Mouse (Mus musculus): ENCODE data around the gene Zfp740.
"Not testable (repeated sequence)": the region's sequence is repeated elsewhere in the genome, so short reads cannot be mapped to it uniquely, and the experiment has no call there.

The Zfp740 gene

GRCm38 (mm10) chr15:102202971-102203834 lies at the start of gene Zfp740:
Gene Zfp740 (plus strand): TSS chr15:102203249.
- DNase-seq (ENCODE audit: low read depth) = peak; percentile 86

- DNase-seq (ENCODE audit: low read depth) = not testable (repeated sequence)
Measured at GRCm38 (mm10) chr15:102155006-102155405, 48.0 kb upstream of the Zfp740 start.

- DNase-seq (ENCODE audit: low read depth) = no peak
Measured at GRCm38 (mm10) chr15:102156836-102157235, 46.2 kb upstream of the Zfp740 start.

DNA sequence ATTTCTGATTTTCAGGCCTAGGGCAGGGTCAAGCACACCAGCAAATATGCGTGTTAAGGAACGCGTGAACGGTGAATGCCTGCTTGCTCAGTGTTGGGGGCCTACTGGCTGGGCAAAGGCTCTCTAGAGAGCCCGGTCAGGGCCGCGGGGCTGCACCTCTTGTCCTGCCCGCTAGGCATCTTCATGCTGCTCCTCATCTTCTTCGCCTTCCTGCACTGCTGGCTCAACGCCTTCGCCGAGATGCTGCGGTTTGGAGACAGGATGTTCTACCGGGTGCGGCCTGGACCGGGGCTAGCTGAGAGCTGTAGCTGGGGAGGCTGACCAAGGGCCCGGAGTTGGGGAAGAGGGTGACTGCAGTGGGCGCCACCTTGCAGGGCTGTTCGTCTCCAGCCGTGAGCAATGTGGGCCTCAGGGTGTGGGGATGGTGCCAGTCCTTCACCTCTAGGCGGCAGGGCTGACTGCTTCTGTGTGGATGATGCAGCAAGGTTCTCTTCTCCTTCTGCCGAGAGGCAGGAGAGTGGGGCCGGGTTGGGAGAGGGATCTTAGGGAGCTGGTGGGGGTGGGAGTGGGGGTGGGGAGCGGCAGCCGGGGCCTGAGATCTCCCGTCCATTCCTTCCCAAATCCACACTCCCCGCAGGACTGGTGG lies 42.5 kb upstream of the Zfp740 start:
- no peak for DNase-seq (ENCODE audit: low read depth)

GRCm38 (mm10) chr15:102163900-102164693 lies 39.0 kb upstream of the Zfp740 start:
- no peak for DNase-seq (ENCODE audit: low read depth)

DNA sequence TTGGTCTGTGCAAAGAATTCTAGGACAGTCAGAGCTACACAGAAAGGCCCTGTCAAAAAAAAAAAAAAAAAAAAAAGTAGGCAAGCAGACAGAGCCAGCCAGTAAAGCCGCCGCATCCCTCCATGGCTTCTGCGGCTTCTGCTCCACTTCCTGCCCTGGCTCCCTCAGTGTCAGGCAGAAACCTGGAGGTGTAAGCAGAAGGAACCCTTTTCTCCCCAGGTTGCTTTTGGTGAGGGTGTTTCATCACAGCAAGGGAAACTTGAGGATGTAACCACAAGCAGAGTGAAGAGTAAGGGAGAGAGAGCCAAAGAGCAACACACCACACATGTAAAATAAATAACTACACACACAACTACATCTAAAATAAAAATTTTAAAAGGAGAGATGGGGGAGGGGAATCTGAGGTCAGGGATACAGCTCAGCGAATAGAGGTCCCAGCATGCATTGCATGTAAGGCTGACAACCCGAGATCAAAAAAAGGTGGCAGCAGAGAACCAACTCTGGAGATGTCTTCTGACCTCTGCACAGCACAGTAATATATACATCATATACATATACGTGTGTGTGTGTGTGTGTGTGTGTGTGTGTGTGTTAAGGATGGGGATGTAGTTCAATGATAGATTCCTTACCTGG lies 37.5 kb upstream of the Zfp740 start:
- no peak for DNase-seq (ENCODE audit: low read depth)

GRCm38 (mm10) chr15:102167620-102168021 lies 35.4 kb upstream of the Zfp740 start:
- no peak for DNase-seq (ENCODE audit: low read depth)

DNA sequence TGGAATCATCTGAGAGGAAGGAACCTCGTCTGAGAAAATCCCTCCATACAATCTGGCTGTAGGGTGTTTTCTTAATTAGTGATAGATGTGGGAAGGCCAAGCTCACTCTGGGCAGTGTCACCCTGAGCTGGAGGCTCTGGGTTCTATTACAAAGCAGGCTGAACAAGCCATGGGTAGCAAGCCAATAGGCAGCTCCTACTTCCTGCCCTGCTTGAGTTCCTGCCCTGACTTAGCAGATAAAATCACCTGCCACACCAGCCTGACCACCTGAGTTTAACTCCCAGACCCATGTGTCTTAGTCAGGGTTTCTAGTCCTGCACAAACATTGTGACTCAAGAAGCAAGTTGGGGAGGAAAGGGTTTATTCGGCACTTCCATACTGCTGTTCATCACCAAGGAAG lies 34.0 kb upstream of the Zfp740 start:
- DNase-seq (ENCODE audit: low read depth) = no peak

GRCm38 (mm10) chr15:102173581-102173980 lies 29.5 kb upstream of the Zfp740 start:
- DNase-seq (ENCODE audit: low read depth) = no peak

DNA sequence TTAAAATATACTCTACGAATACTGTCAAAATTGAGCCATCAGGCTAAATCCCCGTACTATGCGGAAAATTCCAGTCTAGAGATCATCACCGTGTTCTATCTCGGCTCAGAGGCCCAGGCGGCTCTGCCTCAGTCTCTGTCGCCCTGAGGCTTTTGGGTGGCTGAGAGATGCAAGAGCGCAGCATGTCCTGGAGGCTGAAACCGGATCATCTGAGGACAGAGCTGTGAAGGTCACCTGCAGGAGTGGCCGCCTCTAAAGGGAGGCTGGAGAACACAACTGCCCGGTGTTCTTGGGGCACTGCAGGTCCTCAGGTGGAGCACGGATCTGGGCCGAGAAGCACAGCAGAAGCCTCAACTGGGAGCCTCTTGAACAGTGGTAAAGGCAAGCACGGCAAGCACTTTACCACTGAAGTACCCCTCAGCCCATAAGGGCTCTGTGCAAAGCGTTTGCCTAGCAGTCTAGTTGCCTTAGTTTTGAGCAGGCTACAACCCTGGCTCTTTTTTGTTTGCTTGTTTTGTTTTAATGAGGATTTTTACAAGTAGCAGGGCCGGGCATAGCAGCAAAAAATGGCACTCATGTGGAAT lies 27.2 kb upstream of the Zfp740 start:
- no peak for DNase-seq (ENCODE audit: low read depth)

GRCm38 (mm10) chr15:102176571-102177316 lies 26.3 kb upstream of the Zfp740 start:
- no peak for DNase-seq (ENCODE audit: low read depth)

- DNase-seq (ENCODE audit: low read depth) = no peak
Measured at GRCm38 (mm10) chr15:102177417-102177816, 25.6 kb upstream of the Zfp740 start.

- peak; percentile 68 for DNase-seq (ENCODE audit: low read depth)
Measured at GRCm38 (mm10) chr15:102178279-102178678, 24.8 kb upstream of the Zfp740 start.

GRCm38 (mm10) chr15:102179106-102179505 lies 23.9 kb upstream of the Zfp740 start:
- no peak for DNase-seq (ENCODE audit: low read depth)

GRCm38 (mm10) chr15:102179924-102180323 lies 23.1 kb upstream of the Zfp740 start:
- DNase-seq (ENCODE audit: low read depth) = no peak

GRCm38 (mm10) chr15:102183076-102183475 lies 20.0 kb upstream of the Zfp740 start:
- DNase-seq (ENCODE audit: low read depth) = no peak

DNA sequence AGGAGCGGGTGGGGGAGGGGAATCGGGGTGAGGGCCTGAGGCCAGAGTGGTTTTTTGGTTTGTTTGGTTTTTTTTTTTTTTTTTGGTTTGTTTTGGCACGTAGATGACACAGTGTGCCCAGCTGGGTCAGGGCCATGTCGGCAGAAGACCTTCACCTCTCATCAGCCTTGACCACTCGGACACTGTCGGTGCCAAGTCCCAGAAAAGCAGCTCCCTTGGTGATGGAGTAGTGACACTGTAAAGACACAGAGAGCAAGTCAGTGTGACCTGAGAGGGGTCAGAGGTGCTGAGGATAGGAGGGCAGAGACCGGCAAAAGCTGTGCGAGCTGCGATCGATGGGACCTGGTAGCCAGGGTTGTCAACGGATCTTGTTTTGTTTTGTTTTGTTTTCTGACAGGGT lies 16.8 kb upstream of the Zfp740 start:
- DNase-seq (ENCODE audit: low read depth) = no peak

- no peak for DNase-seq (ENCODE audit: low read depth)
Measured at GRCm38 (mm10) chr15:102188096-102188495, 15.0 kb upstream of the Zfp740 start.

DNA sequence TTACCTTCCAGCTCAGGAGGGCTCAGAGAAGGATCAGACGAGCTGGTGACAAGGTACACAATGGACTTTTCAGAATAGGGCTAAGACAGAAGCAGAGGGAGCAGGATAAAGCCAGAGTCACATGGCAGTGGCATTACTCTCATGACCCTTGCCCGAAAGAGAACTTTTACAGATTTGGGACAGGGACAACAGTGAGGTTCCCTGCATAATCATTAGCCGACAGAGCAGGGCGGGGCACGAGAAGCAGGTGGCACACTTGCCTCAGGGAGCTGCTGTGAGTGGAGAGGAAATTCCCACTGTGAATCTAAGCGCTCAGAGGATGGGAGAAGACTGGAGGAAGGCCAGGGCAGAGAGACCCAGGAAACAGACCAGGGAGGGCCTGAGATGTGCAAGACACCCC lies 14.2 kb upstream of the Zfp740 start:
- no peak for DNase-seq (ENCODE audit: low read depth)

GRCm38 (mm10) chr15:102191699-102192098 lies 11.3 kb upstream of the Zfp740 start:
- no peak for DNase-seq (ENCODE audit: low read depth)

- no peak for DNase-seq (ENCODE audit: low read depth)
Measured at GRCm38 (mm10) chr15:102192271-102192812, 10.7 kb upstream of the Zfp740 start.
